Mouse (Mus musculus): ENCODE data around the gene Trhr2. TPM values are rescaled to one million over a fixed set of nuclear protein-coding genes. Genes with fewer than 3 reads are reported as not detected.
A peak's percentile ranks its signal among the peaks of the same experiment; 100 is the strongest.

Trhr2 gene
- polyA plus RNA-seq, 1 experiment from 2014 or later: 0.38 TPM

- H3K27ac ChIP-seq: no peak overlapping the region
- H3K4me2 ChIP-seq (replicated peaks): no peak overlapping the region
- 74% methylated on average over 3 of the region's 3 CpGs for WGBS
- no peaks in the 10 kb centered on the region for H3K9me3 ChIP-seq
- H3K4me1 ChIP-seq: peaks cover 44% of the 10 kb centered on the region
- peaks cover 83% of the 10 kb centered on the region for H3K27me3 ChIP-seq
- no peak for ATAC-seq (ENCODE audit: low FRiP score, low read depth)
- H3K4me3 ChIP-seq: no peak overlapping the region
- no peak overlapping the region for H3K9ac ChIP-seq
- no peaks in the 10 kb centered on the region for H3K36me3 ChIP-seq
Observed at GRCm38 (mm10) chr8:122340761-122341160, 19.8 kb downstream of the Trhr2 start.

- Histone ChIP-seq H3K9me3 (no peaks in the 10 kb centered on the region), H3K27ac (no peak overlapping the region), H3K4me2 (replicated peaks) (no peak overlapping the region), H3K9ac (no peak overlapping the region), H3K4me1 (peaks cover 39% of the 10 kb centered on the region), H3K36me3 (peaks cover 4% of the 10 kb centered on the region; the same call in 1 of the 2 replicates), H3K4me3 (no peak overlapping the region), H3K27me3 (peaks cover 87% of the 10 kb centered on the region)
- no peak for ATAC-seq (ENCODE audit: low FRiP score, low read depth)
- WGBS: 52% methylated on average over 6 of the region's 6 CpGs
Observed at GRCm38 (mm10) chr8:122338852-122339251, 21.7 kb downstream of the Trhr2 start.

- Histone ChIP-seq H3K27me3 (peaks cover 68% of the 10 kb centered on the region), H3K36me3 (peaks cover 4% of the 10 kb centered on the region; the same call in 1 of the 2 replicates), H3K4me1 (peaks cover 17% of the 10 kb centered on the region), H3K27ac (no peak overlapping the region), H3K4me2 (replicated peaks) (peak overlapping the region; percentile 92), H3K9me3 (no peaks in the 10 kb centered on the region), H3K4me3 (peak overlapping the region; percentile 65), H3K9ac (peak overlapping the region; percentile 69)
- ATAC-seq (ENCODE audit: low FRiP score, low read depth): peak; percentile 52
- 2% methylated on average over 76 of the region's 81 CpGs for WGBS
Observed at GRCm38 (mm10) chr8:122336251-122336910, 24.2 kb downstream of the Trhr2 start.

GRCm38 (mm10) chr8:122335638-122336250 lies 24.8 kb downstream of the Trhr2 start:
- peak overlapping the region; percentile 65 for H3K4me3 ChIP-seq
- H3K9ac ChIP-seq: peak overlapping the region; percentile 69
- H3K27me3 ChIP-seq: peaks cover 61% of the 10 kb centered on the region
- H3K27ac ChIP-seq: no peak overlapping the region
- H3K36me3 ChIP-seq: peaks cover 4% of the 10 kb centered on the region; the same call in 1 of the 2 replicates
- H3K9me3 ChIP-seq: no peaks in the 10 kb centered on the region
- H3K4me1 ChIP-seq: peaks cover 22% of the 10 kb centered on the region
- WGBS: 13% methylated on average over 56 of the region's 57 CpGs
- peak; percentile 49 for ATAC-seq (ENCODE audit: low FRiP score, low read depth)
- H3K4me2 ChIP-seq (replicated peaks): peak overlapping the region; percentile 92

- Histone ChIP-seq H3K27me3 (peaks cover 57% of the 10 kb centered on the region), H3K27ac (no peak overlapping the region), H3K36me3 (peaks cover 4% of the 10 kb centered on the region; the same call in 1 of the 2 replicates), H3K9me3 (no peaks in the 10 kb centered on the region), H3K4me3 (peak overlapping the region; percentile 65; the same call in 1 of the 2 replicates), H3K4me2 (replicated peaks) (peak overlapping the region; percentile 92), H3K4me1 (peaks cover 22% of the 10 kb centered on the region), H3K9ac (no peak overlapping the region; the same call in 1 of the 2 replicates)
- ATAC-seq (ENCODE audit: low FRiP score, low read depth): no peak
- WGBS: 88% methylated on average over 13 of the region's 13 CpGs
Observed at GRCm38 (mm10) chr8:122334791-122335490, 25.6 kb downstream of the Trhr2 start.

GRCm38 (mm10) chr8:122333531-122333930 lies 27.0 kb downstream of the Trhr2 start:
- WGBS: 90% methylated on average over 7 of the region's 7 CpGs
- ATAC-seq (ENCODE audit: low FRiP score, low read depth): no peak
- H3K4me2 ChIP-seq (replicated peaks): no peak overlapping the region
- H3K9me3 ChIP-seq: no peaks in the 10 kb centered on the region
- H3K9ac ChIP-seq: no peak overlapping the region
- peaks cover 47% of the 10 kb centered on the region for H3K27me3 ChIP-seq
- no peak overlapping the region for H3K4me3 ChIP-seq
- H3K4me1 ChIP-seq: peaks cover 22% of the 10 kb centered on the region
- H3K36me3 ChIP-seq: peaks cover 4% of the 10 kb centered on the region; the same call in 1 of the 2 replicates
- no peak overlapping the region for H3K27ac ChIP-seq

GRCm38 (mm10) chr8:122332753-122333506 lies 27.6 kb downstream of the Trhr2 start:
- H3K27me3 ChIP-seq: peaks cover 41% of the 10 kb centered on the region
- H3K9me3 ChIP-seq: no peaks in the 10 kb centered on the region

GRCm38 (mm10) chr8:122331134-122331523 lies 29.4 kb downstream of the Trhr2 start:
- no peak overlapping the region for H3K4me2 ChIP-seq (replicated peaks)
- ATAC-seq (ENCODE audit: low FRiP score, low read depth): no peak

More at GRCm38 (mm10) chr8:122332753-122333506, 27.6 kb downstream of the Trhr2 start:
- 67% methylated on average over 6 of the region's 6 CpGs for WGBS
- H3K27ac ChIP-seq: no peak overlapping the region
- no peak overlapping the region for H3K9ac ChIP-seq
- no peak; the same call in 1 of the 2 replicates for ATAC-seq (ENCODE audit: low FRiP score, low read depth)
- H3K36me3 ChIP-seq: peaks cover 4% of the 10 kb centered on the region; the same call in 1 of the 2 replicates
- no peak overlapping the region for H3K4me2 ChIP-seq (replicated peaks)
- peaks cover 22% of the 10 kb centered on the region for H3K4me1 ChIP-seq
- H3K4me3 ChIP-seq: no peak overlapping the region

GRCm38 (mm10) chr8:122330446-122331133 lies 30.0 kb downstream of the Trhr2 start:
- Histone ChIP-seq H3K27ac (no peak overlapping the region), H3K27me3 (peaks cover 20% of the 10 kb centered on the region), H3K36me3 (peaks cover 4% of the 10 kb centered on the region; the same call in 1 of the 2 replicates), H3K4me2 (replicated peaks) (no peak overlapping the region), H3K4me3 (no peak overlapping the region), H3K9me3 (no peaks in the 10 kb centered on the region), H3K4me1 (peaks cover 17% of the 10 kb centered on the region), H3K9ac (peak overlapping the region; percentile 13; the same call in 1 of the 2 replicates)
- 79% methylated on average over 12 of the region's 12 CpGs for WGBS
- no peak for ATAC-seq (ENCODE audit: low FRiP score, low read depth)

More at GRCm38 (mm10) chr8:122331134-122331523, 29.4 kb downstream of the Trhr2 start:
- Histone ChIP-seq H3K9me3 (no peaks in the 10 kb centered on the region), H3K27me3 (peaks cover 26% of the 10 kb centered on the region), H3K36me3 (peaks cover 4% of the 10 kb centered on the region; the same call in 1 of the 2 replicates), H3K9ac (no peak overlapping the region; the same call in 1 of the 2 replicates), H3K4me3 (no peak overlapping the region), H3K4me1 (peaks cover 16% of the 10 kb centered on the region), H3K27ac (no peak overlapping the region)
- 75% methylated on average over 3 of the region's 3 CpGs for WGBS

- H3K27me3 ChIP-seq: peaks cover 11% of the 10 kb centered on the region
- H3K4me3 ChIP-seq: no peak overlapping the region
- H3K4me1 ChIP-seq: peaks cover 11% of the 10 kb centered on the region
- H3K4me2 ChIP-seq (replicated peaks): no peak overlapping the region
- WGBS: 77% methylated on average over 22 of the region's 22 CpGs
- H3K9ac ChIP-seq: no peak overlapping the region
- no peak overlapping the region for H3K27ac ChIP-seq
- H3K9me3 ChIP-seq: no peaks in the 10 kb centered on the region
- ATAC-seq (ENCODE audit: low FRiP score, low read depth): no peak
- H3K36me3 ChIP-seq: peaks cover under 1% of the 10 kb centered on the region; the same call in 1 of the 2 replicates
Observed at GRCm38 (mm10) chr8:122329553-122330239, 30.9 kb downstream of the Trhr2 start.
